Mouse (Mus musculus): Measurements from ENCODE around the gene Hspb2. TPM values are rescaled to one million over a fixed set of nuclear protein-coding genes. Genes with fewer than 3 reads are reported as not detected.

The Hspb2 gene
- total and polyA plus RNA-seq, 2 experiments from 2014 or later: 0.52 to 0.98 TPM

GRCm38 (mm10) chr9:50714188-50714587, 38.0 kb downstream of the Hspb2 start:
- Histone ChIP-seq H3K4me1 (ENCODE audit: insufficient read depth) (no peaks in the 10 kb centered on the region), H3K4me2 (ENCODE audit: low read depth) (no peak overlapping the region), H3K27ac (ENCODE audit: low read depth, low read length) (no peak overlapping the region), H3K36me3 (ENCODE audit: insufficient read depth) (0 out of 2 replicates have a peak, but pooled peaks cover 3% of the 10 kb centered on the region), H3K4me3 (ENCODE audit: low read depth, low read length) (no peak overlapping the region), H3K9ac (no peak overlapping the region), H3K9me3 (ENCODE audit: low read length) (no peaks in the 10 kb centered on the region), H3K27me3 (ENCODE audit: insufficient read depth, low read length) (no peaks in the 10 kb centered on the region)
- ATAC-seq: no peak
- WGBS: 69% methylated on average over 4 of the region's 4 CpGs
- no peak for DNase-seq
- no peak for TF ChIP-seq CTCF (IDR thresholded peaks at IDR 0.05; ENCODE audit: low read depth)

GRCm38 (mm10) chr9:50711337-50711736, 40.8 kb downstream of the Hspb2 start:
- WGBS: 88% methylated on average over 4 of the region's 4 CpGs

GRCm38 (mm10) chr9:50709108-50709507, 43.0 kb downstream of the Hspb2 start:
- no peaks in the 10 kb centered on the region for H3K4me1 ChIP-seq (ENCODE audit: insufficient read depth)
- no peak overlapping the region for H3K27ac ChIP-seq (ENCODE audit: low read depth, low read length)
- H3K36me3 ChIP-seq (ENCODE audit: insufficient read depth): peaks cover 7% of the 10 kb centered on the region; the same call in 1 of the 2 replicates
- TF ChIP-seq CTCF (IDR thresholded peaks at IDR 0.05; ENCODE audit: low read depth): peak; percentile 64
- no peak overlapping the region for H3K9ac ChIP-seq
- no peaks in the 10 kb centered on the region for H3K9me3 ChIP-seq (ENCODE audit: low read length)
- ATAC-seq (no peak), DNase-seq (no peak)
- no peak overlapping the region for H3K4me2 ChIP-seq (ENCODE audit: low read depth)
- H3K27me3 ChIP-seq (ENCODE audit: insufficient read depth, low read length): no peaks in the 10 kb centered on the region
- no peak overlapping the region for H3K4me3 ChIP-seq (ENCODE audit: low read depth, low read length)
- 32% methylated on average over 2 of the region's 2 CpGs for WGBS

More at GRCm38 (mm10) chr9:50711337-50711736, 40.8 kb downstream of the Hspb2 start:
- DNase-seq (no peak), ATAC-seq (no peak)
- Histone ChIP-seq H3K9ac (no peak overlapping the region), H3K36me3 (ENCODE audit: insufficient read depth) (peaks cover 3% of the 10 kb centered on the region; the same call in 1 of the 2 replicates), H3K4me3 (ENCODE audit: low read depth, low read length) (no peak overlapping the region), H3K4me2 (ENCODE audit: low read depth) (no peak overlapping the region), H3K27me3 (ENCODE audit: insufficient read depth, low read length) (no peaks in the 10 kb centered on the region), H3K27ac (ENCODE audit: low read depth, low read length) (no peak overlapping the region), H3K4me1 (ENCODE audit: insufficient read depth) (no peaks in the 10 kb centered on the region), H3K9me3 (ENCODE audit: low read length) (no peaks in the 10 kb centered on the region)
- no peak for TF ChIP-seq CTCF (IDR thresholded peaks at IDR 0.05; ENCODE audit: low read depth)

DNA sequence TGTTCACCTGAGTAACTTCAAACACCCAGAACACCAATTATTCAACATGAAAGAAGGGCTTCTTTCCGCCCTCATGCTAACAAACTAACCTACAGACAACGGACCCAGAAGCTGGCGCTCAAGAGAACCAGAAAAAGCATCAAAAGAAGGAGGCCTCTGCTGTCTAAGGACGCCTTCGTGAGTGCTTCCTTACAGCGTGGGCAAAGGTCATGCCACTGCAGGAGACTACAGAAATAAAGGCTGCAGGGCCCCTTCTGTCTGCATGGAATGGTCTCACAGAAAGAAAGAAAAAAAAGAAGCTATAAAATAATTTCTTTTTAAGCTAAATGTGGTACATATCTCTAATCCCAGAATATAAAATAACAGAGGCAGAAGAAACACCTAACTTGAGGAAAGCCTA, 47.2 kb downstream of the Hspb2 start:
- no peak for DNase-seq
- ATAC-seq: no peak
- no peaks in the 10 kb centered on the region for H3K9me3 ChIP-seq (ENCODE audit: low read length)
- H3K4me2 ChIP-seq (ENCODE audit: low read depth): no peak overlapping the region
- no peaks in the 10 kb centered on the region for H3K4me1 ChIP-seq (ENCODE audit: insufficient read depth)
- WGBS: 45% methylated on average over 6 of the region's 6 CpGs
- no peaks in the 10 kb centered on the region for H3K27me3 ChIP-seq (ENCODE audit: insufficient read depth, low read length)
- no peak overlapping the region for H3K9ac ChIP-seq
- H3K4me3 ChIP-seq (ENCODE audit: low read depth, low read length): no peak overlapping the region
- H3K36me3 ChIP-seq (ENCODE audit: insufficient read depth): peaks cover 8% of the 10 kb centered on the region; the same call in 1 of the 2 replicates
- no peak for TF ChIP-seq CTCF (IDR thresholded peaks at IDR 0.05; ENCODE audit: low read depth)
- H3K27ac ChIP-seq (ENCODE audit: low read depth, low read length): no peak overlapping the region

Other genes starting within 250 kb of the Hspb2 start
- gene Pts, start 223.6 kb downstream of the Hspb2 start, total RNA-seq (2014; rRNA removed): 83.7 and 102 TPM in 2 replicates
- gene Pts, start 223.6 kb downstream of the Hspb2 start, polyA plus RNA-seq (2015; fragmentation: Nextera tagmentation; extraction: Ambion mirVana): 101 and 112 TPM in 2 replicates
- 17.4 and 22.9 TPM in 2 replicates for gene Il18, start 197.5 kb downstream of the Hspb2 start, total RNA-seq (2014; rRNA removed)
- gene Il18, start 197.5 kb downstream of the Hspb2 start, polyA plus RNA-seq (2015; fragmentation: Nextera tagmentation; extraction: Ambion mirVana): 28.3 and 34.3 TPM in 2 replicates
- 0.76 and 0.92 TPM in 2 replicates for gene Bco2, start 197.2 kb downstream of the Hspb2 start, total RNA-seq (2014; rRNA removed)
- gene Bco2, start 197.2 kb downstream of the Hspb2 start, polyA plus RNA-seq (2015; fragmentation: Nextera tagmentation; extraction: Ambion mirVana): 0.65 and 0.80 TPM in 2 replicates
- not detected in 2 replicates for gene Tex12, start 191.0 kb downstream of the Hspb2 start, total RNA-seq (2014; rRNA removed)
- 0.17 TPM in 1 of 2 replicates, not detected in the other for gene Tex12, start 191.0 kb downstream of the Hspb2 start, polyA plus RNA-seq (2015; fragmentation: Nextera tagmentation; extraction: Ambion mirVana)
- 151 and 168 TPM in 2 replicates for gene Sdhd, start 148.5 kb downstream of the Hspb2 start, total RNA-seq (2014; rRNA removed)
- gene Sdhd, start 148.5 kb downstream of the Hspb2 start, polyA plus RNA-seq (2015; fragmentation: Nextera tagmentation; extraction: Ambion mirVana): 279 and 305 TPM in 2 replicates
- gene Timm8b, start 148.4 kb downstream of the Hspb2 start, total RNA-seq (2014; rRNA removed): 234 and 297 TPM in 2 replicates
- gene Timm8b, start 148.4 kb downstream of the Hspb2 start, polyA plus RNA-seq (2015; fragmentation: Nextera tagmentation; extraction: Ambion mirVana): 389 and 523 TPM in 2 replicates
- gene Pih1d2, start 135.0 kb downstream of the Hspb2 start, total RNA-seq (2014; rRNA removed): 4.0 and 5.2 TPM in 2 replicates
- gene Pih1d2, start 135.0 kb downstream of the Hspb2 start, polyA plus RNA-seq (2015; fragmentation: Nextera tagmentation; extraction: Ambion mirVana): 4.6 and 6.6 TPM in 2 replicates
- gene Nkapd1, start 134.9 kb downstream of the Hspb2 start, total RNA-seq (2014; rRNA removed): 19.0 and 20.5 TPM in 2 replicates
- gene Nkapd1, start 134.9 kb downstream of the Hspb2 start, polyA plus RNA-seq (2015; fragmentation: Nextera tagmentation; extraction: Ambion mirVana): 24.3 TPM in 2 replicates
- gene Dlat, start 92.6 kb downstream of the Hspb2 start, total RNA-seq (2014; rRNA removed): 60.7 and 67.1 TPM in 2 replicates
- 46.0 and 52.7 TPM in 2 replicates for gene Dlat, start 92.6 kb downstream of the Hspb2 start, polyA plus RNA-seq (2015; fragmentation: Nextera tagmentation; extraction: Ambion mirVana)
- gene Dixdc1, start 12.8 kb downstream of the Hspb2 start, total RNA-seq (2014; rRNA removed): 54.3 and 59.9 TPM in 2 replicates
- 17.1 and 26.8 TPM in 2 replicates for gene Dixdc1, start 12.8 kb downstream of the Hspb2 start, polyA plus RNA-seq (2015; fragmentation: Nextera tagmentation; extraction: Ambion mirVana)
- 1.7 and 2.0 TPM in 2 replicates for gene 2310030G06Rik, start 5.8 kb downstream of the Hspb2 start, total RNA-seq (2014; rRNA removed)
- 3.2 and 3.8 TPM in 2 replicates for gene 2310030G06Rik, start 5.8 kb downstream of the Hspb2 start, polyA plus RNA-seq (2015; fragmentation: Nextera tagmentation; extraction: Ambion mirVana)
- 8.8 and 11.5 TPM in 2 replicates for gene Cryab, start 1.0 kb downstream of the Hspb2 start, total RNA-seq (2014; rRNA removed)
- gene Cryab, start 1.0 kb downstream of the Hspb2 start, polyA plus RNA-seq (2015; fragmentation: Nextera tagmentation; extraction: Ambion mirVana): 29.9 and 31.2 TPM in 2 replicates
- 9.6 and 19.1 TPM in 2 replicates for gene Fdxacb1, start 15.9 kb upstream of the Hspb2 start, total RNA-seq (2014; rRNA removed)
- gene Fdxacb1, start 15.9 kb upstream of the Hspb2 start, polyA plus RNA-seq (2015; fragmentation: Nextera tagmentation; extraction: Ambion mirVana): 9.3 and 10.4 TPM in 2 replicates
- gene Alg9, start 22.7 kb upstream of the Hspb2 start, total RNA-seq (2014; rRNA removed): 71.1 and 74.2 TPM in 2 replicates
- 41.4 and 53.7 TPM in 2 replicates for gene Alg9, start 22.7 kb upstream of the Hspb2 start, polyA plus RNA-seq (2015; fragmentation: Nextera tagmentation; extraction: Ambion mirVana)
- 45.9 and 48.3 TPM in 2 replicates for gene 1110032A03Rik, start 23.2 kb upstream of the Hspb2 start, total RNA-seq (2014; rRNA removed)
- 65.0 and 69.3 TPM in 2 replicates for gene 1110032A03Rik, start 23.2 kb upstream of the Hspb2 start, polyA plus RNA-seq (2015; fragmentation: Nextera tagmentation; extraction: Ambion mirVana)
- gene Ppp2r1b, start 92.9 kb upstream of the Hspb2 start, total RNA-seq (2014; rRNA removed): 15.2 and 26.0 TPM in 2 replicates
- 26.1 and 29.8 TPM in 2 replicates for gene Ppp2r1b, start 92.9 kb upstream of the Hspb2 start, polyA plus RNA-seq (2015; fragmentation: Nextera tagmentation; extraction: Ambion mirVana)

All from forebrain, postnatal 0 days (tissue).